Mouse (Mus musculus) lung, embryonic 15.5 days (tissue): ENCODE measurements around the gene Osbp. TPM values are rescaled to one million over a fixed set of nuclear protein-coding genes. Genes with fewer than 3 reads are reported as not detected.

Experiments
- ATAC-seq: fragments of 200-750 bp; cut with Nextera tagmentation; 2 replicates; pipeline ENCODE4 v1.8.0; 2017; ENCODE audit warnings: moderate number of reproducible peaks, borderline replicate concordance; ENCODE audit not compliant: low FRiP score, low TSS enrichment; ENCODE audit errors: extremely low read depth
- H3K27ac ChIP-seq: fragments of 300-500 bp; sonication (generic); 2 replicates; pipeline ENCODE4 v1.5.1; 2015; ENCODE audit warnings: moderate library complexity, mild to moderate bottlenecking, inconsistent platforms
- H3K27me3 ChIP-seq: fragments of 300-500 bp; sonication (generic); 2 replicates; pipeline ENCODE4 v1.6.1; 2015; ENCODE audit warnings: inconsistent platforms
- H3K36me3 ChIP-seq: fragments of 300-500 bp; sonication (generic); 2 replicates; pipeline ENCODE4 v1.6.1; 2015; ENCODE audit warnings: inconsistent platforms
- H3K4me1 ChIP-seq: fragments of 300-500 bp; sonication (generic); 2 replicates; pipeline ENCODE4 v1.6.1; 2015; ENCODE audit warnings: inconsistent platforms
- H3K4me2 ChIP-seq: fragments of 300-500 bp; sonication (generic); 2 replicates; pipeline ENCODE4 v1.6.1; 2015; ENCODE audit warnings: inconsistent platforms, mild to moderate bottlenecking, moderate library complexity
- H3K4me3 ChIP-seq: fragments of 300-500 bp; sonication (generic); 2 replicates; pipeline ENCODE4 v1.5.1; 2015; ENCODE audit warnings: mild to moderate bottlenecking, inconsistent platforms
- H3K9ac ChIP-seq: fragments of 300-500 bp; sonication (generic); 2 replicates; pipeline ENCODE4 v1.6.1; 2015; ENCODE audit warnings: inconsistent platforms
- H3K9me3 ChIP-seq: fragments of 300-500 bp; sonication (generic); 2 replicates; pipeline ENCODE4 v1.6.1; 2016; ENCODE audit warnings: inconsistent platforms
- WGBS: fragments of 180-500 bp; shearing (Covaris S2); methylation state at CpG from one replicate; pipeline ENCODE4 v1.1.7; 2015; 5-methylcytosine and 5-hydroxymethylcytosine counted together
- polyA plus RNA-seq: library from polyadenylated mRNA; unstranded; fragments of >200 nt; fragmentation: Nextera tagmentation; extraction: Ambion mirVana; gene quantifications from 2 replicates; pipeline ENCODE4 v1.2.1, GENCODE M21; 2015

Gene Osbp
- polyA plus RNA-seq, 1 experiment from 2014 or later, result 3.9 TPM

GRCm38 (mm10) chr19:11992441-11993029 is 26.8 kb downstream of the Osbp start:
- peaks cover 73% of the 10 kb centered on the region for H3K36me3 ChIP-seq
- H3K4me3 ChIP-seq, result no peak overlapping the region
- H3K9me3 ChIP-seq, result no peaks in the 10 kb centered on the region
- no peak overlapping the region for H3K27ac ChIP-seq
- 80% methylated on average over 10 of the region's 10 CpGs for WGBS
- no peak for ATAC-seq
- no peaks in the 10 kb centered on the region for H3K27me3 ChIP-seq
- no peak overlapping the region for H3K9ac ChIP-seq
- H3K4me2 ChIP-seq, result no peak overlapping the region
- no peaks in the 10 kb centered on the region for H3K4me1 ChIP-seq

DNA sequence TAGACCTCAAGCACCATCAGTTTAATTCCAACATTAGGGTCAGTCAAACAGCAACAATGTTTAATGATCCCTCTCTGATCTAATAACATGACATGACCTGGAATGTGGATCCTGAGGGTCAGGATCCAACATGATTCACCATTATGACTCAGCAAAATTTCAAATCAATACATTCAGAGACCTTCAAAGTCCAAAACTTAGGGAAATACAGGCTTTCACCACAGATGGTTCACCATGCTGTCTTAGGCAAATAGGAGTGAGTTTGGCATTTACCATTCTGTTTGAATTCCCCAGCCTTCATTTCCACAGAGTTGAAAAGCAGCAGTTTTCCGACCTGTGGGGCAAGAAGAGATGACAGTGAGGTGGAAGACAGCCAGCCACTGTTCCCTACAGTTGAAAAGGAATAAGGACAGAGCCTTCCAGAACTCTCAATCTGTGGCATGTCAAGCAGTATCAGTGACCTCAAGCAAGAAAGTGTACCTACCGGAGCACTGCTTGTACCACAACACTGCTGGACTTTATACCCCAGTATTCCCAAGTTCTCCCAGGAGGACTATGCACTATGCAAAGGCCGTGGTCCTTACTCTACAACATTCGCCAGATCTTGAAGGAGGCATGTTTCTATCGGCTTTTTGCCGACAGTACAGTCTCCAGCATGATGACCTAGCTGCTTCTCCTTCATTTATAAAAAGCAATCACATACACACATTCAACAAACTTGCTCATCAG is 29.1 kb downstream of the Osbp start:
- Histone ChIP-seq H3K4me3 (no peak overlapping the region), H3K4me1 (no peaks in the 10 kb centered on the region), H3K27me3 (no peaks in the 10 kb centered on the region), H3K9ac (no peak overlapping the region), H3K27ac (no peak overlapping the region), H3K9me3 (no peaks in the 10 kb centered on the region), H3K4me2 (no peak overlapping the region), H3K36me3 (peaks cover 51% of the 10 kb centered on the region)
- 88% methylated on average over 6 of the region's 6 CpGs for WGBS
- ATAC-seq, result no peak

DNA sequence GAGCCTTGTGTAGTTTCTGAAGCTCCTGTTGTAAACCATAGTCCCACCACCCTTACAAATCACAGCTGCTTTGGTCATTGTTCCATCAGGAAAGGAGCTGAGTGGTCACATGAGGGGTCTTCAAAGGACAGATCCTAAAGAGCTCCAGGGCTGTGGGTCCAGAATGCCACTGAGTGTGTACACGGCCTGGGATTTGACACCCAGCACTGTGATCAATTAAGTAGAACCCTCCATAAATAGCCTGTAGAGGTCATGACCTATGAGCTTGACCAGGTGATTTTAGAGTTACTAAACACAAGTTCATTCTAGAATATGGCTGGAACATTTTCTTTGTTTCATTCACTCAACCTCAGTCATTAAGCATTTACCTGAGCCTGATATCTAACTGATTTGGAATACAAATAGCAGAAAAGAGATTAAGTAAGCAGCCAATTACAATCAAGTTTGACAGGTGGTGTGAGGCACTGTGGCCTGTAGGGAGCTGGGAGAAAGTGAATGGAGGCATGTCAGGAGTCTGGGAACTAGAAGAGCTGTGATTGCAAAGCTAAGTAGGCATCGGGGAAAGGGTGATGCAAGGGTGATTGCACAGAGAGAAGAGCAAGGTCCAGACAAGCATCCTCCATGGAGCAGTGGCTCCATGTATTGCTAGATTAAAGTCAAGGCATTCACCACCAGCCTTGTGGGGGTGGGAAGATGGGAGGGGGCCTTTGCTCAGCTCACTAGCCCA is 30.1 kb downstream of the Osbp start:
- no peak overlapping the region for H3K4me2 ChIP-seq
- ATAC-seq, result no peak
- H3K4me1 ChIP-seq, result no peaks in the 10 kb centered on the region
- H3K36me3 ChIP-seq, result peaks cover 42% of the 10 kb centered on the region
- WGBS, result 62% methylated on average over 2 of the region's 2 CpGs
- H3K9me3 ChIP-seq, result no peaks in the 10 kb centered on the region
- H3K27ac ChIP-seq, result no peak overlapping the region
- no peak overlapping the region for H3K9ac ChIP-seq
- no peaks in the 10 kb centered on the region for H3K27me3 ChIP-seq
- no peak overlapping the region for H3K4me3 ChIP-seq

DNA sequence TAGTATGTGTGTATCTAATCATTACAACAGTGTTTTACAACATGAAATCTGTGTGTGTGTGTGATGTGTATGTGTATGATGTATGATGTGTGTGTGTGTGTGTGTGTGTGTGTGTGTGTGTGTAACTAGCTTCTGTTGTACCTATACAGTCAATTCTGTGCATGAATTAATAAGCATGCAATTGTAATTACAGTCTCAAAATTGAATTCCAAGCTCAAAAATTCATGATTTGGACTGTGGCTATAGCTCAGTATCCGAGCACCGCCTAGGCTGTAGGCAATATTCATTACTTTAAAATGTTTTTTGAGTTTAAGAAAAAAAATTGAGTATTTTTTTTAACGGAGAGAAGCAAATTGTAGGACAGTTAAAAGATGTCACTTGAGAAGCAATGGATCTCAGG is 35.9 kb downstream of the Osbp start:
- ATAC-seq, result no peak
- WGBS, result 18% methylated on average over 3 of the region's 3 CpGs
- Histone ChIP-seq H3K9ac (no peak overlapping the region), H3K36me3 (no peaks in the 10 kb centered on the region), H3K4me2 (no peak overlapping the region; the same call in 1 of the 2 replicates), H3K4me1 (peaks cover 8% of the 10 kb centered on the region), H3K27ac (no peak overlapping the region), H3K27me3 (no peaks in the 10 kb centered on the region), H3K9me3 (no peaks in the 10 kb centered on the region), H3K4me3 (no peak overlapping the region)

- H3K4me3 ChIP-seq, result peak overlapping the region; percentile 17
- H3K9me3 ChIP-seq, result no peaks in the 10 kb centered on the region
- H3K27me3 ChIP-seq, result no peaks in the 10 kb centered on the region
- H3K4me2 ChIP-seq, result peak overlapping the region; percentile 41
- no peak overlapping the region for H3K27ac ChIP-seq
- ATAC-seq, result peak; percentile 47; the same call in 1 of the 2 replicates
- no peaks in the 10 kb centered on the region for H3K36me3 ChIP-seq
- peaks cover 12% of the 10 kb centered on the region for H3K4me1 ChIP-seq
- WGBS, result 3% methylated on average over 11 of the region's 11 CpGs
- no peak overlapping the region for H3K9ac ChIP-seq
These were observed 36.4 kb downstream of the Osbp start for GRCm38 (mm10) chr19:12002125-12002524.

DNA sequence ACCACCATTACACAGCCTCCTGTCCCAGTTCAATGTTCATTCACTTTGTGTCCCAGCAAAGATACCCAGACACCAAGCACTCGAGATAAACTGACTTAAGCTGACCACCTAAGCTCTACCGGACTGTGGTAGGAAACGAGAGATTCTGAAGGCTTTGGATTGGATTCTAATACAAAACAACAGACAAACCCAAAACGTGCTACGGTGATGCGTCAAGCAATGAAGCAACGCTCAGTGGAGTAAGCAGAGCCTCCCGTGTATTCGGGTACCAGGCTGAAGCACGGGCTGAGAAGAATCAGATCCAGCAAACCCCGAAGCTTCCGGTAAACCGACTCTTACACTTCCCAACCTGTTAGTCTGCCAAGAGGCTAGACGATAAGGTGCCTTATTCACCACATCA is 37.0 kb downstream of the Osbp start:
- Histone ChIP-seq H3K4me2 (peak overlapping the region; percentile 41), H3K4me3 (peak overlapping the region; percentile 17), H3K9ac (no peak overlapping the region), H3K27ac (no peak overlapping the region), H3K4me1 (peaks cover 16% of the 10 kb centered on the region), H3K27me3 (no peaks in the 10 kb centered on the region), H3K9me3 (no peaks in the 10 kb centered on the region), H3K36me3 (no peaks in the 10 kb centered on the region)
- no peak for ATAC-seq
- WGBS, result 40% methylated on average over 14 of the region's 14 CpGs

GRCm38 (mm10) chr19:12003568-12003967 is 37.8 kb downstream of the Osbp start:
- Histone ChIP-seq H3K27ac (no peak overlapping the region), H3K4me2 (no peak overlapping the region), H3K4me1 (peaks cover 16% of the 10 kb centered on the region), H3K27me3 (no peaks in the 10 kb centered on the region), H3K36me3 (no peaks in the 10 kb centered on the region), H3K4me3 (no peak overlapping the region), H3K9ac (no peak overlapping the region), H3K9me3 (no peaks in the 10 kb centered on the region)
- WGBS, result 78% methylated on average over 2 of the region's 2 CpGs
- no peak for ATAC-seq

GRCm38 (mm10) chr19:12004216-12005008 is 38.7 kb downstream of the Osbp start:
- H3K4me3 ChIP-seq, result peak overlapping the region; percentile 67
- ATAC-seq, result no peak
- 0 out of 2 replicates have a peak overlapping the region, but pooled peaks have one; percentile 49 for H3K9ac ChIP-seq
- no peak overlapping the region for H3K27ac ChIP-seq
- no peaks in the 10 kb centered on the region for H3K36me3 ChIP-seq
- peak overlapping the region; percentile 72 for H3K4me2 ChIP-seq
- WGBS, result 49% methylated on average over 9 of the region's 9 CpGs
- peaks cover 16% of the 10 kb centered on the region for H3K4me1 ChIP-seq
- no peaks in the 10 kb centered on the region for H3K27me3 ChIP-seq
- no peaks in the 10 kb centered on the region for H3K9me3 ChIP-seq

DNA sequence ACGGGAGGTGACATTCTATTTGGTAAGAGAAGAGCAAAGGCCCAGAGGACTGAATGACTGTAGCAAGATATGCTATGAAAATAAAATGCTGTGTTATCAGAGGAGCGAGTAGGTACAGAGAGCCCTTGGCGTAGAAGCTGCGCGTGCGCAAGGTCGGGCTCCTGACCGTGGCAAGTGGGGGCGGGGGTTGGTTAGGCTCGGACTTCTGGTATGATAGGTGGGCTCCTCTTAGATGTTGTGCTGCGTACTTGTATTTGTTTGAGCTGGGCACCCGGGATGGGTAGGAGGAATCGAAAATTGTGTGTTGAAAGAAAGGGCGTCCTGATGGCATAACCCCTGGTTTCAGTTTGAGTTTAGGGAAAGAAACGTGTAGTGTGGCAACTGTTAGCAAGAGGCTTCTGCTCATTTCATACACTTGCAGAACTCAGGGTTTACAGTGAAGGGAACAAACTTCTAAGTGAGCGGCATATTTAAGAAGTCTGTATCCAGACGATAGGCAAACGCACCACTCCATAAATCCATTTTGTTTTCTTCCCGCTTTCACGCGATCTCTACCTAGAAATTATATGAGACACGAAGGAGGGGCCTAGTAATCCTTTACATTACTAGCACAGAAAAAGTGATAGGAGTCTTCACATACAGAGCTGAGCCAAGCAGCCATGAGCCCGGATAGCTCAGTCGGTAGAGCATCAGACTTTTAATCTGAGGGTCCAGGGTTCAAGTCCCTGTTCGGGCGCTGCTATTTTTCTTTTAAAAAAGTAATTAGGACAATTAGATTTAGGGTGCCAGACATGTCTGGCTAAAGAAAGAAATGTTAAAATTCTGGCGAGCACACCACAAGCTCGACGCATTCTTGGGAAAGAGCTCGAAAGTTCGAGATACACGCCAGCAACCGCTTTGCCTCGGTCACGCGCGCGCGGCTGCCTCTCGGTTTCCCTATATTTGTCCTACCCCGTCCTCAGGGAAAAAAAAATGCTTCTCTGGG is 39.9 kb downstream of the Osbp start:
- H3K4me2 ChIP-seq, result peak overlapping the region; percentile 72
- ATAC-seq, result peak; percentile 75

GRCm38 (mm10) chr19:12006361-12006947 is 40.7 kb downstream of the Osbp start:
- Histone ChIP-seq H3K4me2 (peak overlapping the region; percentile 72), H3K27me3 (no peaks in the 10 kb centered on the region), H3K36me3 (no peaks in the 10 kb centered on the region), H3K9ac (peak overlapping the region; percentile 14), H3K9me3 (no peaks in the 10 kb centered on the region), H3K4me1 (peaks cover 16% of the 10 kb centered on the region), H3K27ac (peak overlapping the region; percentile 51), H3K4me3 (peak overlapping the region; percentile 67)
- 3% methylated on average over 17 of the region's 17 CpGs for WGBS
- ATAC-seq, result no peak

More for the DNA sequence above, 39.9 kb downstream of the Osbp start:
- under 1% methylated on average over 41 of the region's 41 CpGs for WGBS
- Histone ChIP-seq H3K9ac (peak overlapping the region; percentile 49), H3K36me3 (no peaks in the 10 kb centered on the region), H3K4me1 (peaks cover 16% of the 10 kb centered on the region), H3K27me3 (no peaks in the 10 kb centered on the region), H3K9me3 (no peaks in the 10 kb centered on the region), H3K27ac (peak overlapping the region; percentile 82), H3K4me3 (peak overlapping the region; percentile 67)
